Mouse (Mus musculus): ENCODE results near the gene Dcst2. TPM values are rescaled to one million over a fixed set of nuclear protein-coding genes. Genes with fewer than 3 reads are reported as not detected.
A peak's percentile ranks its signal among the peaks of the same experiment; 100 is the strongest.

Dcst2 gene
- polyA plus RNA-seq, 1 experiment: 0.01 TPM

- no peak overlapping the region for H3K4me2 ChIP-seq (ENCODE audit: low read depth)
- H3K79me2 ChIP-seq (ENCODE audit: control insufficient read depth, insufficient read depth): no peaks in the 10 kb centered on the region
- no peak for TF ChIP-seq TCF12 (IDR thresholded peaks at IDR 0.05; ENCODE audit: insufficient read depth, poor library complexity, severe bottlenecking)
- TF ChIP-seq USF1 (IDR thresholded peaks at IDR 0.05; ENCODE audit: low read depth): no peak
Measured at GRCm38 (mm10) chr3:89364631-89365030, 2.9 kb downstream of the Dcst2 start.

GRCm38 (mm10) chr3:89365153-89365485 lies 3.3 kb downstream of the Dcst2 start, which contains the start of gene Dcst1:
Dcst1 (minus strand) TSS chr3:89365253.
- H3K4me2 ChIP-seq (ENCODE audit: low read depth): no peak within 1 kb of the TSS
- H3K4me3 ChIP-seq: no peak within 1 kb of the TSS
- no peak for TF ChIP-seq POLR2AphosphoS2 (IDR thresholded peaks at IDR 0.05; ENCODE audit: insufficient read length, low read depth)
- no peak for TF ChIP-seq REST (IDR thresholded peaks at IDR 0.05; ENCODE audit: insufficient read depth, insufficient read length)
- no peak for TF ChIP-seq TCF12 (IDR thresholded peaks at IDR 0.05; ENCODE audit: insufficient read depth, poor library complexity, severe bottlenecking)
- TF ChIP-seq USF1 (IDR thresholded peaks at IDR 0.05; ENCODE audit: low read depth): no peak
- TF ChIP-seq POLR2A (IDR thresholded peaks at IDR 0.05; ENCODE audit: insufficient read length, low read depth): no peak
- no peaks in the 10 kb centered on the region for H3K79me2 ChIP-seq (ENCODE audit: control insufficient read depth, insufficient read depth)
- no peak within 1 kb of the TSS for H3ac ChIP-seq (ENCODE audit: control insufficient read depth, insufficient read length)
- H3K36me3 ChIP-seq (ENCODE audit: control insufficient read depth, insufficient read depth): no peaks in the 10 kb centered on the region
- peaks cover 42% of the 10 kb centered on the region for H3K27me3 ChIP-seq (ENCODE audit: control insufficient read depth, insufficient read depth, insufficient read length)

More at GRCm38 (mm10) chr3:89364631-89365030, 2.9 kb downstream of the Dcst2 start:
- no peak overlapping the region for H3K4me3 ChIP-seq
- peaks cover 42% of the 10 kb centered on the region for H3K27me3 ChIP-seq (ENCODE audit: control insufficient read depth, insufficient read depth, insufficient read length)
- H3K36me3 ChIP-seq (ENCODE audit: control insufficient read depth, insufficient read depth): no peaks in the 10 kb centered on the region
- no peak overlapping the region for H3ac ChIP-seq (ENCODE audit: control insufficient read depth, insufficient read length)

GRCm38 (mm10) chr3:89365486-89366414 lies 4.0 kb downstream of the Dcst2 start:
- Histone ChIP-seq H3K4me2 (ENCODE audit: low read depth) (no peak overlapping the region), H3K4me3 (no peak overlapping the region), H3K79me2 (ENCODE audit: control insufficient read depth, insufficient read depth) (no peaks in the 10 kb centered on the region), H3ac (ENCODE audit: control insufficient read depth, insufficient read length) (no peak overlapping the region), H3K36me3 (ENCODE audit: control insufficient read depth, insufficient read depth) (no peaks in the 10 kb centered on the region), H3K27me3 (ENCODE audit: control insufficient read depth, insufficient read depth, insufficient read length) (peaks cover 42% of the 10 kb centered on the region)
- TF ChIP-seq MAX (IDR thresholded peaks at IDR 0.05; ENCODE audit: low read depth) (no peak), TCF12 (IDR thresholded peaks at IDR 0.05; ENCODE audit: insufficient read depth, poor library complexity, severe bottlenecking) (no peak), USF1 (IDR thresholded peaks at IDR 0.05; ENCODE audit: low read depth) (no peak), MYOG (IDR thresholded peaks at IDR 0.05; ENCODE audit: control insufficient read depth in 1 of 3, insufficient read depth in 1 of 3, insufficient read length in 2 of 3, low read depth in 2 of 3) (no peak), POLR2AphosphoS2 (IDR thresholded peaks at IDR 0.05; ENCODE audit: insufficient read length, low read depth) (no peak), POLR2A (IDR thresholded peaks at IDR 0.05; ENCODE audit: insufficient read length, low read depth) (no peak), REST (IDR thresholded peaks at IDR 0.05; ENCODE audit: insufficient read depth, insufficient read length) (no peak), TCF3 (IDR thresholded peaks at IDR 0.05; ENCODE audit: insufficient read length, low read depth) (no peak), E2F4 (IDR thresholded peaks at IDR 0.05; ENCODE audit: insufficient read depth) (no peak), CEBPB (IDR thresholded peaks at IDR 0.05; ENCODE audit: insufficient read depth, poor library complexity, severe bottlenecking) (no peak), SRF (IDR thresholded peaks at IDR 0.05; ENCODE audit: control insufficient read depth, insufficient read length, low read depth) (no peak), MYOD1 (IDR thresholded peaks at IDR 0.05; ENCODE audit: control insufficient read depth in 1 of 3, insufficient read length in 2 of 3, low read depth in 2 of 3) (no peak)

GRCm38 (mm10) chr3:89367338-89367737 lies 5.6 kb downstream of the Dcst2 start:
- no peak overlapping the region for H3K4me2 ChIP-seq (ENCODE audit: low read depth)
- TF ChIP-seq REST (IDR thresholded peaks at IDR 0.05; ENCODE audit: insufficient read depth, insufficient read length): no peak
- no peak for TF ChIP-seq USF1 (IDR thresholded peaks at IDR 0.05; ENCODE audit: low read depth)
- TF ChIP-seq TCF3 (IDR thresholded peaks at IDR 0.05; ENCODE audit: insufficient read length, low read depth): no peak
- no peak for TF ChIP-seq MYOG (IDR thresholded peaks at IDR 0.05; ENCODE audit: control insufficient read depth in 1 of 3, insufficient read depth in 1 of 3, insufficient read length in 2 of 3, low read depth in 2 of 3)
- TF ChIP-seq POLR2AphosphoS2 (IDR thresholded peaks at IDR 0.05; ENCODE audit: insufficient read length, low read depth): no peak
- TF ChIP-seq POLR2A (IDR thresholded peaks at IDR 0.05; ENCODE audit: insufficient read length, low read depth): no peak
- TF ChIP-seq MYOD1 (IDR thresholded peaks at IDR 0.05; ENCODE audit: control insufficient read depth in 1 of 3, insufficient read length in 2 of 3, low read depth in 2 of 3): no peak
- TF ChIP-seq TCF12 (IDR thresholded peaks at IDR 0.05; ENCODE audit: insufficient read depth, poor library complexity, severe bottlenecking): no peak
- TF ChIP-seq E2F4 (IDR thresholded peaks at IDR 0.05; ENCODE audit: insufficient read depth): no peak
- TF ChIP-seq MAX (IDR thresholded peaks at IDR 0.05; ENCODE audit: low read depth): no peak
- no peak for TF ChIP-seq CEBPB (IDR thresholded peaks at IDR 0.05; ENCODE audit: insufficient read depth, poor library complexity, severe bottlenecking)
- no peak overlapping the region for H3ac ChIP-seq (ENCODE audit: control insufficient read depth, insufficient read length)
- H3K27me3 ChIP-seq (ENCODE audit: control insufficient read depth, insufficient read depth, insufficient read length): peaks cover 42% of the 10 kb centered on the region
- no peak overlapping the region for H3K4me3 ChIP-seq
- no peaks in the 10 kb centered on the region for H3K36me3 ChIP-seq (ENCODE audit: control insufficient read depth, insufficient read depth)
- no peaks in the 10 kb centered on the region for H3K79me2 ChIP-seq (ENCODE audit: control insufficient read depth, insufficient read depth)

- no peak overlapping the region for H3K4me2 ChIP-seq (ENCODE audit: low read depth)
- H3K36me3 ChIP-seq (ENCODE audit: control insufficient read depth, insufficient read depth): no peaks in the 10 kb centered on the region
- no peak overlapping the region for H3K4me3 ChIP-seq
- TF ChIP-seq POLR2AphosphoS2 (IDR thresholded peaks at IDR 0.05; ENCODE audit: insufficient read length, low read depth) (peak; percentile 57), CEBPB (IDR thresholded peaks at IDR 0.05; ENCODE audit: insufficient read depth, poor library complexity, severe bottlenecking) (no peak)
- H3K79me2 ChIP-seq (ENCODE audit: control insufficient read depth, insufficient read depth): no peaks in the 10 kb centered on the region
- peaks cover 2% of the 10 kb centered on the region for H3K27me3 ChIP-seq (ENCODE audit: control insufficient read depth, insufficient read depth, insufficient read length)
- no peak overlapping the region for H3ac ChIP-seq (ENCODE audit: control insufficient read depth, insufficient read length)
Measured at GRCm38 (mm10) chr3:89373581-89374231, 11.9 kb downstream of the Dcst2 start.
